Mouse (Mus musculus): ENCODE results near the gene Shd. TPM values are rescaled to one million over a fixed set of nuclear protein-coding genes. Genes with fewer than 3 reads are reported as not detected.
A peak's percentile ranks its signal among the peaks of the same experiment; 100 is the strongest.

Shd gene
- polyA plus RNA-seq, 1 experiment from 2014 or later = 109 TPM

DNA sequence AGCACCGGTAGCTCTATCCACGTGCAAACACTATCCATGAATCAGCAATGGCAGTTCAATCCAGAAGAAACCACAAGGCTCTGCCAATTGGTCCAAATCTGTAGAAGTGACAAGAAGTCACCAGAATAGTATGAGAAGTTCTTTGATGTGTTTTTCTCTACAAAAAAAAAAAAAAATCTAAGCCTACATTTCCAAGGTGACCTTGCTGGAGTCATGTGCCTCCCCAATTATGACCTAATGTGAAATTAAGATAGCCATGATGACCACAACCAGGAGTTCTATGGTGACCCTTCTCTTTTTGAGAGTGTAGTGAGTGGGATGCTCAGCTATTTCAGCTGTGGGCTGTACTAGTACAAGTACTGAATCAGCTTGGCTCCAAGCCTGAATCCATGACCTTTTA lies 20.9 kb upstream of the Shd start, which contains the start of gene Zfp119b:
Gene Zfp119b (minus strand): TSS at position 101 of the 400 bp plus-strand sequence.
- H3K4me3 ChIP-seq (ENCODE audit: low read depth, low read length) = no peak within 1 kb of the TSS
- H3K27ac ChIP-seq (ENCODE audit: low read depth, low read length) = no peak within 1 kb of the TSS
- WGBS = 84% methylated on average over 2 of the region's 2 CpGs
- no peak within 1 kb of the TSS for H3K9ac ChIP-seq (ENCODE audit: low read length)
- no peak within 1 kb of the TSS for H3K4me2 ChIP-seq (ENCODE audit: low read length)
- no peaks in the 10 kb centered on the region for H3K4me1 ChIP-seq (ENCODE audit: control insufficient read depth, insufficient read depth, low read length)
- no peaks in the 10 kb centered on the region for H3K27me3 ChIP-seq (replicated peaks; ENCODE audit: control insufficient read depth, insufficient read depth, low read length)
- no peaks in the 10 kb centered on the region for H3K36me3 ChIP-seq (ENCODE audit: control insufficient read depth, insufficient read depth, low read length)
- no peaks in the 10 kb centered on the region for H3K9me3 ChIP-seq (replicated peaks; ENCODE audit: control insufficient read depth, low read length)
- DNase-seq (ENCODE audit: low spot score) (no peak), ATAC-seq (no peak)

DNA sequence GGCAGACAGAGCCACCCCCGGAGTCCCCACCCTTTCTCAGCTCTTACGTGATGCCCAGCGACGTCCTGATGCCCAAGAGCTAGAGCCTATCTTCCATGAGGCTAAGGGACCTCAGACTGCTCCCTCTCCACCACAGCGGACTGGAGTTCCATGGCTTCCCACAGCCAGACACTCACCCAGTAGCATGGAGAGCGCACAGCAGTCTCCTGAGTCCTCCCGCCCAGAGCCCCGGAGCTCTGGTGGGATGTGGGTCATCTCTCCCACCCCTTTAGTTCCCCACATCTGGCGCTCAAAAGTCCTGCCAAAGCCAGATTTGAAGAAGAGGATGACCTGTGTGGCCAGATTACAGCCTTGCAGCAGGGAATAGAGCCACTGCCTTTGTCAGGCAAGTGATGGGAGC lies 19.7 kb upstream of the Shd start:
- Histone ChIP-seq H3K27me3 (replicated peaks; ENCODE audit: control insufficient read depth, insufficient read depth, low read length) (no peaks in the 10 kb centered on the region), H3K4me2 (ENCODE audit: low read length) (no peak overlapping the region), H3K4me3 (ENCODE audit: low read depth, low read length) (no peak overlapping the region), H3K9me3 (replicated peaks; ENCODE audit: control insufficient read depth, low read length) (no peaks in the 10 kb centered on the region), H3K36me3 (ENCODE audit: control insufficient read depth, insufficient read depth, low read length) (no peaks in the 10 kb centered on the region), H3K27ac (ENCODE audit: low read depth, low read length) (no peak overlapping the region), H3K9ac (ENCODE audit: low read length) (no peak overlapping the region), H3K4me1 (ENCODE audit: control insufficient read depth, insufficient read depth, low read length) (no peaks in the 10 kb centered on the region; the same call in 1 of the 2 replicates)
- DNase-seq (ENCODE audit: low spot score) (no peak), ATAC-seq (no peak)
- WGBS = 83% methylated on average over 9 of the region's 9 CpGs

DNA sequence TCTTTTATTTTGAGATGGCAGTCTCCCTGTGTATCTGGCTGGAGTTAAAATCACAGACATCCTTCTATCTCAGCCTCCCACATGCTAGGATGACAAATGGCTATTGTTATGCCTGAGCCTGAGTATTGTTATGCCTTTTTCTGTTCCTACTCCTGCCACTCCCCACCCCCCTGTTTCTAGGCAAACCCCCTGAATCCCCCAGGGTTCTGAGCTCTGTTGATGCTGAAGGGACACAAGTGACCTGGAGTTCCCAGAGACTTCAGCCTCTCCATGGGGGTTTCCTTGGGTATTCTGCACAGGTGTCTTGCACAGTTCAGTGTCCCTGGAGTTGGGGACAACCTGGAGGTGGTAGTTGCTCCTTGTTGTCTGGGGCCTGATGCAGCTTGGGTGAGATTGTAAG lies 18.2 kb upstream of the Shd start:
- H3K4me2 ChIP-seq (ENCODE audit: low read length) = no peak overlapping the region
- no peak overlapping the region for H3K4me3 ChIP-seq (ENCODE audit: low read depth, low read length)
- DNase-seq (ENCODE audit: low spot score) (no peak), ATAC-seq (no peak)
- H3K4me1 ChIP-seq (ENCODE audit: control insufficient read depth, insufficient read depth, low read length) = peaks cover 7% of the 10 kb centered on the region; the same call in 1 of the 2 replicates
- no peak overlapping the region for H3K27ac ChIP-seq (ENCODE audit: low read depth, low read length)
- H3K9ac ChIP-seq (ENCODE audit: low read length) = no peak overlapping the region
- H3K9me3 ChIP-seq (replicated peaks; ENCODE audit: control insufficient read depth, low read length) = no peaks in the 10 kb centered on the region
- H3K36me3 ChIP-seq (ENCODE audit: control insufficient read depth, insufficient read depth, low read length) = no peaks in the 10 kb centered on the region
- no peaks in the 10 kb centered on the region for H3K27me3 ChIP-seq (replicated peaks; ENCODE audit: control insufficient read depth, insufficient read depth, low read length)

DNA sequence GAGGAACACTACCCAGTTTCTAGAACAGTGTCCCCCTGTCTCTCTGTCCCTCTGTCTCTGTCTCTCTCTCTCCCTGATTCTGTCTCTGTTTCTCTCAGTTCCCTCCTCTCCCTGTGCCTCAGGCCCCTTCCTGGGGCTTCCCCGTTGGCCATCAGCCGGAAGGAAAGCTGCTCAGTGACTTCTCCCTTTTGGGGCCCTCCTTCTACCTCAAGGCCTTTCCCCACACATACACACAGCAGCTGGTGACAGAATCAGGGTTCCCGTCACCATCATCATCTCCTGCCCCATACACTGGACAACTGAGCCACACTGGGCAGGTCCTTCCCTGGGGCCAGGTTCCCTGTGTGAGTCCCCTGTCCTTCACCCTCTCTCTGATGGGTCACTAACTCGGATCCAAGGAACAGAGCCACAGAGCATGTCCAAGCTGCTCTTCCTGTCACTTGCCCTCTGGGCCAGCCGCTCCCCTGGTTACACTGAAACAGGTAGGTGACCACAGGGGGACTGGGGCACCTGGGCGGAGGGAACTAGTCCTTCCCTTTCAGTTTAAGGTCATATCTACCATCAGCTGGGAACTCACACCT lies 17.7 kb upstream of the Shd start, which contains the start of gene Ebi3:
Gene Ebi3 (plus strand): TSS at position 194 of the 581 bp plus-strand sequence.
- H3K4me1 ChIP-seq (ENCODE audit: control insufficient read depth, insufficient read depth, low read length) = peaks cover 9% of the 10 kb centered on the region; the same call in 1 of the 2 replicates
- H3K4me3 ChIP-seq (ENCODE audit: low read depth, low read length) = no peak within 1 kb of the TSS
- H3K9ac ChIP-seq (ENCODE audit: low read length) = no peak within 1 kb of the TSS
- no peaks in the 10 kb centered on the region for H3K27me3 ChIP-seq (replicated peaks; ENCODE audit: control insufficient read depth, insufficient read depth, low read length)
- DNase-seq (ENCODE audit: low spot score) (no peak), ATAC-seq (no peak)
- H3K27ac ChIP-seq (ENCODE audit: low read depth, low read length) = no peak within 1 kb of the TSS
- no peaks in the 10 kb centered on the region for H3K36me3 ChIP-seq (ENCODE audit: control insufficient read depth, insufficient read depth, low read length)
- H3K9me3 ChIP-seq (replicated peaks; ENCODE audit: control insufficient read depth, low read length) = no peaks in the 10 kb centered on the region
- no peak within 1 kb of the TSS for H3K4me2 ChIP-seq (ENCODE audit: low read length)
- WGBS = 80% methylated on average over 6 of the region's 6 CpGs

DNA sequence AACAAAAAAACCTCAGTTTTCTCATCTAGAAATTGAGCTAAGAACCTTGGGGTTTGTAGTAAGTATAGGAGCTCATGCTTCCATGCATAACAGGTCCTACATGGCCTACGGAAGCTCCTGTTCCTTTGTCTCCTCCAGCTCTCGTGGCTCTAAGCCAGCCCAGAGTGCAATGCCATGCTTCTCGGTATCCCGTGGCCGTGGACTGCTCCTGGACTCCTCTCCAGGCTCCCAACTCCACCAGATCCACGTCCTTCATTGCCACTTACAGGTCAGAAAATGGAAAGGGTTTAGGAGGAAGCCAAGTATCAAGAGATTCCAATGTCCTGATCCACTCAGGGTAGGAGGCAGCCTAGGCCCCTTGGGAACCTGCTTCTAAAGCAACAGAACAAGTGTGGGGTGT lies 16.5 kb upstream of the Shd start:
- no peak overlapping the region for H3K4me3 ChIP-seq (ENCODE audit: low read depth, low read length)
- no peaks in the 10 kb centered on the region for H3K27me3 ChIP-seq (replicated peaks; ENCODE audit: control insufficient read depth, insufficient read depth, low read length)
- WGBS = 77% methylated on average over 6 of the region's 6 CpGs
- H3K36me3 ChIP-seq (ENCODE audit: control insufficient read depth, insufficient read depth, low read length) = no peaks in the 10 kb centered on the region
- H3K4me2 ChIP-seq (ENCODE audit: low read length) = no peak overlapping the region
- DNase-seq (ENCODE audit: low spot score) = no peak
- H3K4me1 ChIP-seq (ENCODE audit: control insufficient read depth, insufficient read depth, low read length) = peaks cover 12% of the 10 kb centered on the region; the same call in 1 of the 2 replicates
- no peaks in the 10 kb centered on the region for H3K9me3 ChIP-seq (replicated peaks; ENCODE audit: control insufficient read depth, low read length)
- no peak overlapping the region for H3K9ac ChIP-seq (ENCODE audit: low read length)
- H3K27ac ChIP-seq (ENCODE audit: low read depth, low read length) = no peak overlapping the region
- ATAC-seq = no peak

DNA sequence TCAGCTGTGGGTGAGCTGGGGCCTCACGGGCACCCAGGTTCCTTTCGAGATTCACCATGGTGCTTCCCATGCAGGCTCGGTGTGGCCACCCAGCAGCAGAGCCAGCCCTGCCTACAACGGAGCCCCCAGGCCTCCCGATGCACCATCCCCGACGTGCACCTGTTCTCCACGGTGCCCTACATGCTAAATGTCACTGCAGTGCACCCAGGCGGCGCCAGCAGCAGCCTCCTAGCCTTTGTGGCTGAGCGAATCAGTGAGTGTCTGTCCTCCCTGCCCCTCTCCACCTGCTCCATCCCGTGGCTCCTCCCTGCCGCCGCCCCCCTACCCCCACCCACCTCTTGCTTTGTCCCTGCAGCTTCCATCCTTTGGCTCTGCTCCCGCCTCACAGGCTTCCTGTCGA lies 16.0 kb upstream of the Shd start:
- Histone ChIP-seq H3K4me1 (ENCODE audit: control insufficient read depth, insufficient read depth, low read length) (peaks cover 12% of the 10 kb centered on the region; the same call in 1 of the 2 replicates), H3K4me3 (ENCODE audit: low read depth, low read length) (no peak overlapping the region), H3K9me3 (replicated peaks; ENCODE audit: control insufficient read depth, low read length) (no peaks in the 10 kb centered on the region), H3K27me3 (replicated peaks; ENCODE audit: control insufficient read depth, insufficient read depth, low read length) (no peaks in the 10 kb centered on the region), H3K4me2 (ENCODE audit: low read length) (no peak overlapping the region), H3K36me3 (ENCODE audit: control insufficient read depth, insufficient read depth, low read length) (no peaks in the 10 kb centered on the region), H3K27ac (ENCODE audit: low read depth, low read length) (no peak overlapping the region), H3K9ac (ENCODE audit: low read length) (no peak overlapping the region)
- 40% methylated on average over 16 of the region's 16 CpGs for WGBS
- no peak for ATAC-seq
- no peak for DNase-seq (ENCODE audit: low spot score)

DNA sequence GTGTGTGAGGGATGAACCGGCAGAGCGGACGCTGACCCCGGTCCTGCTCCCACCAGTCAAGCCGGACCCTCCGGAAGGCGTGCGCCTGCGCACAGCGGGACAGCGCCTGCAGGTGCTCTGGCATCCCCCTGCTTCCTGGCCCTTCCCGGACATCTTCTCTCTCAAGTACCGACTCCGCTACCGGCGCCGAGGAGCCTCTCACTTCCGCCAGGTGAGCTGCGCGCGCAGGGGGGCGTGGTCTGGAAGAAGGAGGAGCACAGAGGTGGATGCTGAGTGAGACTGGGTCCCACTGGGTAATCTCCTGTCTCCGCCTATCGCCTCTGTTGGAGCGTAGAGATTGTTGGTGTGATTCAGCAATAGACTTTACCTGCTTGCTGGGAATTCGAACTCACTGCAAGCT lies 14.1 kb upstream of the Shd start:
- Histone ChIP-seq H3K9me3 (replicated peaks; ENCODE audit: control insufficient read depth, low read length) (no peaks in the 10 kb centered on the region), H3K4me1 (ENCODE audit: control insufficient read depth, insufficient read depth, low read length) (peaks cover 17% of the 10 kb centered on the region), H3K4me3 (ENCODE audit: low read depth, low read length) (peak overlapping the region; percentile 44), H3K4me2 (ENCODE audit: low read length) (peak overlapping the region; percentile 72), H3K9ac (ENCODE audit: low read length) (peak overlapping the region; percentile 65), H3K27ac (ENCODE audit: low read depth, low read length) (no peak overlapping the region; the same call in 1 of the 2 replicates), H3K27me3 (replicated peaks; ENCODE audit: control insufficient read depth, insufficient read depth, low read length) (no peaks in the 10 kb centered on the region), H3K36me3 (ENCODE audit: control insufficient read depth, insufficient read depth, low read length) (peaks cover 4% of the 10 kb centered on the region; the same call in 1 of the 2 replicates)
- ATAC-seq = peak; percentile 24; the same call in 1 of the 2 replicates
- peak; percentile 80 for DNase-seq (ENCODE audit: low spot score)
- under 1% methylated on average over 26 of the region's 26 CpGs for WGBS

DNA sequence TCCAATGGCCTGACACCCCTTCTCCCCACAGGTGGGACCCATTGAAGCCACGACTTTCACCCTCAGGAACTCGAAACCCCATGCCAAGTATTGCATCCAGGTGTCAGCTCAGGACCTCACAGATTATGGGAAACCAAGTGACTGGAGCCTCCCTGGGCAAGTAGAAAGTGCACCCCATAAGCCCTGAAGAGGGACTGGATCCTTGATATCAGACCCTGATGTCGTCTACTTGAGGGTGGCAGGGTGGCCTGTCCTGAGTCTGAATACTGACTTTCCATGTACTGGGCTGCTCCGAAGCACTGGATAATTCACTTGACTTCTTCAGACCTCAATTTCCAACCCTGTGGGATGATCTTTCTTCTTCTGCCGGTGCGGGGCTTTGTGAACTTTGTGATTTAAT lies 13.7 kb upstream of the Shd start:
- Histone ChIP-seq H3K27me3 (replicated peaks; ENCODE audit: control insufficient read depth, insufficient read depth, low read length) (no peaks in the 10 kb centered on the region), H3K4me1 (ENCODE audit: control insufficient read depth, insufficient read depth, low read length) (peaks cover 17% of the 10 kb centered on the region), H3K9me3 (replicated peaks; ENCODE audit: control insufficient read depth, low read length) (no peaks in the 10 kb centered on the region), H3K9ac (ENCODE audit: low read length) (peak overlapping the region; percentile 65), H3K27ac (ENCODE audit: low read depth, low read length) (no peak overlapping the region; the same call in 1 of the 2 replicates), H3K36me3 (ENCODE audit: control insufficient read depth, insufficient read depth, low read length) (peaks cover 7% of the 10 kb centered on the region), H3K4me3 (ENCODE audit: low read depth, low read length) (peak overlapping the region; percentile 44), H3K4me2 (ENCODE audit: low read length) (peak overlapping the region; percentile 72)
- ATAC-seq = no peak
- WGBS = 38% methylated on average over 6 of the region's 6 CpGs
- no peak for DNase-seq (ENCODE audit: low spot score)

DNA sequence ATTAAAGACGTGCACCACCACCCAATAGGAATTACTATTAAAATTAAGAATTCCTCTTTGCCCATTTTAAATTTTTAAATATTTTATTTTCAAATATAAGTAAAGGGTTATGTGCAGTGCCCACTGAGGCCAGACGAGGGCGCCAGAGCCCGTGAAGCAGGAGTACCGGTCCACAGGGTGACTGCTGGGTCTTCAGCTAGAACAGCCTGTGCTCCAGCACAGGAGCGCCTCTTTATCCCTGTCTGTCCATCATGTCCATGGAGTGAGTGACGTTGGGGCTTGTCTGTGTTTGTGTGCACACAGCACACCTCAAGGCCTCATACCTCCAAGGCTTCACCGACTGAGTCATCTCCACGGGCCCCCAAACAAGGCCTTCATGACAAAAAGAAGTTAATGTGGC lies 13.1 kb upstream of the Shd start:
- Histone ChIP-seq H3K9me3 (replicated peaks; ENCODE audit: control insufficient read depth, low read length) (no peaks in the 10 kb centered on the region), H3K4me3 (ENCODE audit: low read depth, low read length) (no peak overlapping the region), H3K9ac (ENCODE audit: low read length) (no peak overlapping the region), H3K27ac (ENCODE audit: low read depth, low read length) (no peak overlapping the region), H3K36me3 (ENCODE audit: control insufficient read depth, insufficient read depth, low read length) (peaks cover 13% of the 10 kb centered on the region), H3K4me1 (ENCODE audit: control insufficient read depth, insufficient read depth, low read length) (peaks cover 17% of the 10 kb centered on the region), H3K27me3 (replicated peaks; ENCODE audit: control insufficient read depth, insufficient read depth, low read length) (no peaks in the 10 kb centered on the region), H3K4me2 (ENCODE audit: low read length) (peak overlapping the region; percentile 72; the same call in 1 of the 2 replicates)
- ATAC-seq (peak; percentile 18; the same call in 1 of the 2 replicates), DNase-seq (ENCODE audit: low spot score) (peak; percentile 82)
- 13% methylated on average over 9 of the region's 9 CpGs for WGBS
